Mouse (Mus musculus): ENCODE measurements around the gene Cep68.

The Cep68 gene

DNA sequence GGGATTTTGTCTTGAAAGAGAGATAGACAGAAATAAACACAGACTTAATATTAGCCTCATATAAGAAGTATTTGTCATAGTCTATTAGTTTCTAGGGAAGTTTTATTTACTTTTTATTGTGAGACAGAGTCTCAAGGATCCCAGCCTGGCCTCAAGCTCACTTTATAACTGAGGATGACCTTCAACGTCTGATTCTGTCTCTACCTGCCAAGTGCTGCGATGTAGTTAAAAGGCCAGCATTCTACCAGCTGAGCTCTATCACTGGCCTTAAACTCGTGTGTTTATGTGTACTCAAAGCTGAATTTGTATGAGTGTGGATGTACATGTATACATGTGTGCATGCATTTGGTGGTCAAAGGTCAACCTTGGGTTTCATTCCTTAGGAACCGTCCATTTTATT, 43.7 kb downstream of the Cep68 start:
- in situ Hi-C loops (cut with MboI; ENCODE audit: low sequenced_read_pairs), result no loop called here

DNA sequence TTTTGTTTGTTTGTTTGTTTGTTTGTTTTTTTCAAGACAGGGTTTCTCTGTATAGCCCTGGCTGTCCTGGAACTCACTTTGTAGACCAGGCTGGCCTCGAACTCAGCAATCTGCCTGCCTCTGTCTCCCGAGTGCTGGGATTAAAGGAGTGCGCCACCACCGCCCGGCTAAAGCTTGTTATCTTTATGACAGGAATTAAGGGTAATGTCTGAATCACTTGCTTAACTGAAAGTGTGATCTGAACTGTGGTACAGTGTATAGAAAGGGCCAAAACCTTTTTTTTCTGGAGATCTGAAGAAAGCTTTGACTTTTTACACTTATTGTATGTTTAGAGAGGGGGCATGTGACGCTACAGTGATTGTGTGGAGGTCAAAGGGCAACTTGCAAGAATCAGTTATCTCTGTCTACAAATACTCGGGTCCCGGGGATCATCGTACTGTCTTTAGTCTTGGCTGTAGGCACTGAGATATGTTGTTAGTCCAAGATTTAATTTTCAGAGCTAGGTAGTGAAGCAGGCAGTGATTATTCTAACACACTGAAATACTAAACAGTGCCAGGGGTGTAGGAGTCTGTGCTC, 44.3 kb downstream of the Cep68 start:
- in situ Hi-C loops (cut with MboI; ENCODE audit: low sequenced_read_pairs), result no loop called here

DNA sequence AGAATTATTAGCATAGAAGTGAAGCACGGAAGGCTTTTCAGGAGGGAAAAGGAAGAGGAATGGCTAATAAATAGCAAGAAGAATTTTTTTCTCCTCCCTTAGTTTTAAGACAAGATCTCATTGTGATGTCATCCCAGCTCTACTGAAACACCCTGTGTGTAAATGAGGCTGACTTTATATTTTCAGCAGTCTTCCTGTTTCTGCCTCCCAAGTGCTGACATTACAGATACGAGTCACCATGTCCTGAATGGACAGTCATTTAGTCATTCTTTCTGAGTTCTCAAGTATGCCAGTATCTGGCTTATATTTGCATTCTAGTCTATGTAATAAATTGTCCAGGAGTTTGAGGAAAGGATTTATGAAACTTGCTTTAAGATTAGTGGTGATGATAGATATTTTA, 44.9 kb downstream of the Cep68 start:
- in situ Hi-C loops (cut with MboI; ENCODE audit: low sequenced_read_pairs), result no loop called here

DNA sequence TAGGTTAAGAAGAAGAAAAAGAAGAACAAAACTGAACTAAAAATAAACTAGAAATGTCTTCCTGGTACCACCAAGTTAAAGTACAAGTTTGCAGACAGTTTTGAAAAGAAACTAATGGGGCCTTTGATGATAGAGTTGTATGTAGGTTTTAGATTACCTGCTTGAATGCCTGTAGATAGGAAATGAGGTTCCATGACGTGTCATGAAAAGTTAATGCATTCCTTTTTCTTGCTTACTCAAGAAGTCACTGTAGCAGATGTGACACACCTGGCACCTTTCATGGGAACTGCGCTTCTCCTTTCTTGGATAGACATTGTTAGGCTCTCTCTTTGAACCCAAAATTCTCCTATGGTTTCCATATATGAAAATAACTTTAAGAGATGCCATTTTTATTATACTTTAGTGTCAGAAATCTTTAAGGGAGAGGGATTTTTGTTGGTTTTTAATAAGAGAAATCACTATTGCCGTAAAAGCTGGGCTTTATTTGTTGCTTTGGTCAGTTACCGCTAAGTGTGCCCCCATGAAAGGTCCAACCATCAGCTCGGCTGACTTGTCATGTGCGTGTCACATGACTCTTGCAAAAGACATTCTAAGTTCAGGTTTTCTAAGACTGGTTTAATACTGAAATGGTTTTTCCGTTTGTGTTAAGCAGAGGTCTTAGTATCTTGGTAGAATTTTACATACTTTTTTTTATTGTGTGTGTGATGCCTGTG, 46.8 kb downstream of the Cep68 start:
- in situ Hi-C loops (cut with MboI; ENCODE audit: low sequenced_read_pairs), result no loop called here

DNA sequence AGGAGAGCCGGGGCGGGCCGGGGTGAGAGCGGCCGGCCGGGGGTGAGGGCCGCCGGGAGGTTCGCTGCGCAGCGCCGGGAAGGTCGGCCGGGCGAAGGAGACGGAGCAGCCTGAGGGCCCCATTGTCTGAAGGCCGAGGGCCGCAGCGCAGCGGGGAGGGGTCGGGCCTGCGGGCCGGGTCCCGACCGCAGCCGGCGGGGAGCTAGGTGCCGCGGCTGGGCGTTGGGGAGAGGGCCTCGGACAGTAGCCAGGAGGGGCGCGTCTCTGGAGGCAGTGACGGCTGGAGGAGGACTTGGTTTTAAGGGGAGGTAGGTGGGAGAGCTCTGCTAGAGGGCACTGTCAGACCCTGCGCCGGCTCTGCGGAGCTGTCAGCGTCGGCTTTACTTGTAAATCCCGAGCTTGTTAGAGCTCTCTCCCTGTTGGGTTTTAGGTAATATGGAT, 47.5 kb downstream of the Cep68 start:
- in situ Hi-C loops (cut with MboI; ENCODE audit: low sequenced_read_pairs), result no loop called here

DNA sequence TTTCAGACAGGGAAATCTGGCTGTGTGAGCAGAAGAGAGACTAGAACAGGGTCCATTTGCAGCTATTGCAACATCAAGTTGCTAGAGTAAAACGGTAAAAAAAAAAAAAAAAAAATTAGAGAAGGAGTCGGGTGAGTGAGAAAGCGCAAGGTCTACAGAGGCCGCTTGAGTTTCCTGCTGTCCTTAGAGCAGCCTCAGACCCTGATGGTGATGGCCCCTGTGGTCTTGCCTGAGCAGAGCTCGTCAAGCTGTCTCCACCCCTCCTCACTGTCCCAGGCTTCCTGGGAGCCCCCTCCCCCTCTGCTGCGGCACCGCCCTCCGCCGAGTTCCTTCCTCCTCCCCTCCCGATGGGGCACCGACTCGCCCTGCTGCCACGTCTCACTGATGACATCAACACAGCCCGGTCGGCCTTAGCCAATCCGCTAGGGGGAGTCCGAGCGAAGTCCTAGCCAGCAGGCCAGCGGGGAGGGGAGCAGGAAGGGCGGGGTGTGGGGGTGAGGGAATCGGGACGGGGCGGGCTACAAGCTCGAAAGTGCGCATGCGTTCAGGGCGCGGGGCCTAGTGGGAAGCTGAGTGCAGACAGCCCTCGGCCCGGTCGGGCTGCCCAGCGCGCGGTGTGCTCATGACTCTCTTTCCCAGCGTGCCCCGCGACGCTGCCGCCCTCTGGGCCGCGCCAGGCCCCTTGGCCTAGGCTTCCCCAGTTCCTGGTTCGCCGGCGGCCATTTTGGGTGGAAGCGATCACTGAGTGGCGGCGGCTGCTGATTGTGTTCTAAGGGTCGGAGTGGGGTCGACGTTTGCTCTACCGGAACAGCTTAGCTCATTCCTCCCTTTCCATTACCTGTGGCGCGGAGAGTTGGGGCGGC, 48.3 kb downstream of the Cep68 start, which contains the start of gene Rab1a:
Gene Rab1a, plus strand, starts transcription at position 720 of the 863 bp plus-strand sequence.
- in situ Hi-C loops (cut with MboI; ENCODE audit: low sequenced_read_pairs), result no loop called here

DNA sequence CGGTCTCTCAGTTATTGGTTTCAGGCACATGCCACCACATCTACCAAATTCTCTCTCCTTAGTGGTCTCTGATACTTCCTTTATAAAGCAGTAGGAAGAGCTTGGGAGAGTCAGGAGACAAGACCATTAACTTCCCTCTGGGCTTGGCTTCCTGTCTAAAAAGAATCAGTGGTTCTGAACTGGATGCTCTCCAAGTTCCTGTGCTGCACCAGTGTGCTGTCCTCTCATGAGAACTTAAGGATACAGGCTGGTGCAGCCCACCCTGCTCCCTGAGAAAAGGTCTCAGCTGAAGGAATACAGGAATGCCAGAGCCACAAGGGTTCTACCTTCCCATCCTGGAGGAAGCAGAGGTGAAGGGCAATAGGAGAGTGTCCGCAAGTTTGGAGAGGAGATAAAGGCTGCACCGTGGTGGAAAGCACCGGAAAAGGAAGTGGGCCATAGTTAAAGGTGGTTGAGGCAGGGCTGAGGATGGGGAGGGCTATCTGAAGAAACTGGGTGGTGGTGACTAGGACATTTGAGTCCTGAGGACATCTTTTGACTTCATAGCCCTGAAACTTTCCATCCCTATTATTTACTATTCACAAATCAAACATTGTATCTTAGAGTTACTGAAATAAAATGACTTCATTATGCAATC, 56.0 kb downstream of the Cep68 start:
- in situ Hi-C loops (cut with MboI; ENCODE audit: low sequenced_read_pairs), result no loop called here

DNA sequence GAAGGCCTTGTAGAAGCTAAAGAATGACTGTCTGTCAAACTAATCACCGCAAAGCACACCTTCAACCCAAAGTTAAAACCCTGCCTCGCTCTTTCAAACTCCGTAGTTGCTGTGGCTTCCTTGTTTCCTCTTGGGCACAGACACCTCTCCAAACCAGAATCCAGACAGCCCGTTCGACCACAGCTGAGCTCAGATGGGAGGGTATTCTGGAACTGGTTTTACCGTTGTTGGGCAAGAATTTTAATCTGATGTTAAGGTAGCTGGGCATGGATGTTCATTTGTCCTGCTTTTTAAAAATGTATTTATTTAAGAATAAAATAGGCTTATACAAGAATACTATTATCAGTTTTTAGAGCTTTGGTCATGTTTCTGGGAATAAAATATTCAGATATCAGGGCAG, 62.0 kb downstream of the Cep68 start:
- in situ Hi-C loops (cut with MboI; ENCODE audit: low sequenced_read_pairs), result no loop called here

Measured in CH12F3 (cell line).